Mouse (Mus musculus) right cerebral cortex, postnatal 36 days (tissue): Measurements from ENCODE around the gene Akt1.
A peak's percentile ranks its signal among the peaks of the same experiment; 100 is the strongest.

Source experiments
- DNase-seq, 2 experiments: peaks; one replicate each; pipeline ENCODE4 v3.0.0; 2022; ENCODE audit warnings: low spot score in 2 of 2, mixed read lengths in 1 of 2

Gene Akt1

GRCm38 (mm10) chr12:112663303-112663702, 11.4 kb downstream of the Akt1 start:
- no peak for DNase-seq

- DNase-seq: no peak
These were observed 12.8 kb downstream of the Akt1 start for GRCm38 (mm10) chr12:112661851-112662250.

- DNase-seq: no peak
These were observed 13.4 kb downstream of the Akt1 start for GRCm38 (mm10) chr12:112661327-112661605.

- DNase-seq: no peak
These were observed 13.9 kb downstream of the Akt1 start for GRCm38 (mm10) chr12:112660576-112661326.

- no peak for DNase-seq
These were observed 15.6 kb downstream of the Akt1 start for GRCm38 (mm10) chr12:112659109-112659508.

GRCm38 (mm10) chr12:112658619-112659018, 16.1 kb downstream of the Akt1 start:
- no peak for DNase-seq

- DNase-seq: no peak
These were observed 20.6 kb downstream of the Akt1 start for GRCm38 (mm10) chr12:112654076-112654475.

GRCm38 (mm10) chr12:112653157-112653824, 21.4 kb downstream of the Akt1 start:
- DNase-seq: peak; percentile 59 to 74

- DNase-seq: no peak
These were observed 22.8 kb downstream of the Akt1 start for GRCm38 (mm10) chr12:112651778-112652439.

- DNase-seq: no peak
These were observed 26.6 kb downstream of the Akt1 start for GRCm38 (mm10) chr12:112648081-112648480.

- DNase-seq: no peak
These were observed 28.5 kb downstream of the Akt1 start for GRCm38 (mm10) chr12:112646139-112646538.

- peak; percentile 32 to 38 for DNase-seq
These were observed 29.7 kb downstream of the Akt1 start for GRCm38 (mm10) chr12:112644855-112645506.

- peak; percentile 97 for DNase-seq
These were observed 30.4 kb downstream of the Akt1 start, which contains the start of gene Siva1 for GRCm38 (mm10) chr12:112644180-112644854. TSS of gene Siva1 (plus strand) at chr12:112644679.

GRCm38 (mm10) chr12:112643126-112643525, 31.6 kb downstream of the Akt1 start:
- no peak for DNase-seq

- no peak for DNase-seq
These were observed 35.2 kb downstream of the Akt1 start for GRCm38 (mm10) chr12:112639526-112639925.

GRCm38 (mm10) chr12:112633686-112634085, 41.0 kb downstream of the Akt1 start:
- DNase-seq: no peak

GRCm38 (mm10) chr12:112632907-112633306, 41.8 kb downstream of the Akt1 start:
- no peak for DNase-seq

GRCm38 (mm10) chr12:112632084-112632777, 42.5 kb downstream of the Akt1 start:
- no peak for DNase-seq

- DNase-seq: no peak
These were observed 43.2 kb downstream of the Akt1 start for GRCm38 (mm10) chr12:112631472-112631871.

GRCm38 (mm10) chr12:112630796-112631195, 43.9 kb downstream of the Akt1 start:
- no peak for DNase-seq

GRCm38 (mm10) chr12:112630029-112630428, 44.7 kb downstream of the Akt1 start:
- DNase-seq: no peak
